Mouse (Mus musculus): ENCODE data around the gene Trmo. TPM values are rescaled to one million over a fixed set of nuclear protein-coding genes. Genes with fewer than 3 reads are reported as not detected.

The Trmo gene
- polyA plus RNA-seq, 1 experiment, result 1.7 TPM

DNA sequence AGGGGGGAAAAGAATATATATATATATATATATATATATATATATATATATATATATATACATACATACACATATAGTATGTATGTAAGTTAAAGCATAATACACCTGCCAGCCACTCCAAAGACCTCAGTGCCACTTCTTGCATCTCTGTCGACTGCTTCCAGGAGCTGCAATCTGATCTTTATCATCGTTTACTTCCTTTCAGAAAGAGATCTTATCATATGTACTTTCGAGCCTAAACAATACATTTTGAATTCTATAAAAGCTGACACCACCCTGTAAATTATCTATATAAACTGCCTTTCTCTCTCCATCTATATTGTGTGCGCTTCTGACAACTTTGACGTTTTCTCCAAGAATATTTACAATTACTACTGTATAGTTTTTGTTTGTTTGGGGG, 681 bp downstream of the Trmo start:
- H3K9me3 ChIP-seq (ENCODE audit: control insufficient read depth, low read length), result no peaks in the 10 kb centered on the region
- H3K4me3 ChIP-seq (replicated peaks), result peak overlapping the region; percentile 69
- peaks cover 55% of the 10 kb centered on the region for H3K4me1 ChIP-seq (ENCODE audit: control insufficient read depth)
- TF ChIP-seq TAL1 (IDR thresholded peaks at IDR 0.05; ENCODE audit: low read length) (no peak), GATA1 (IDR thresholded peaks at IDR 0.05; ENCODE audit: low read length) (no peak)
- H3K36me3 ChIP-seq (ENCODE audit: control insufficient read depth), result peaks cover 97% of the 10 kb centered on the region
- H3K27me3 ChIP-seq (ENCODE audit: control insufficient read depth), result no peaks in the 10 kb centered on the region

DNA sequence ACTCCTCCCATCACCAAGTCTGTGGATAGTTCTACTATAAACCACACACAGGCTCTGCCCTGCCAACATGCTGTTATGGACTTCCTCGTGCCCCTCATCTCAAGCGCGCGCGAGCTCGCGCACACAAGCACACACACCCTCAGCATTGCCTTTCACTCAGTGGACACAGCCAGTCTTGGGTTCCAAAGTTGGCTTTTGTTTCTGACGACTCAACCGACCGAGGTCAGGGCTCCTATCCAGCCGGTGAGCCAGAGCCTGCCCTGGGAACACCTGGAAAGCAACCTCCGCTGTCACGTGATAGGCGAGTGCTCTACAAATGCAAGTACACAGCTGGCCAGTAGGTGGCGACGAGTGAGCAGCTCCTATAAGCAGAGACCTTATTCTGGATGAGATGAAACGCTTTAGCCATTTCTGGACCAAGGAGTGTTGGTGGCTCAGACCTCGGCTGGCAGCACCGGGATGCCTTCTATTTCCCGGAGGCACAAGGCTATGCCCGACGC, 14.3 kb downstream of the Trmo start:
- Histone ChIP-seq H3K9me3 (ENCODE audit: control insufficient read depth, low read length) (no peaks in the 10 kb centered on the region), H3K4me1 (ENCODE audit: control insufficient read depth) (peaks cover 16% of the 10 kb centered on the region), H3K27me3 (ENCODE audit: control insufficient read depth) (peaks cover 30% of the 10 kb centered on the region), H3K4me3 (replicated peaks) (peak overlapping the region; percentile 46), H3K36me3 (ENCODE audit: control insufficient read depth) (peaks cover 64% of the 10 kb centered on the region)
- TF ChIP-seq GATA1 (IDR thresholded peaks at IDR 0.05; ENCODE audit: low read length) (no peak), TAL1 (IDR thresholded peaks at IDR 0.05; ENCODE audit: low read length) (no peak)

DNA sequence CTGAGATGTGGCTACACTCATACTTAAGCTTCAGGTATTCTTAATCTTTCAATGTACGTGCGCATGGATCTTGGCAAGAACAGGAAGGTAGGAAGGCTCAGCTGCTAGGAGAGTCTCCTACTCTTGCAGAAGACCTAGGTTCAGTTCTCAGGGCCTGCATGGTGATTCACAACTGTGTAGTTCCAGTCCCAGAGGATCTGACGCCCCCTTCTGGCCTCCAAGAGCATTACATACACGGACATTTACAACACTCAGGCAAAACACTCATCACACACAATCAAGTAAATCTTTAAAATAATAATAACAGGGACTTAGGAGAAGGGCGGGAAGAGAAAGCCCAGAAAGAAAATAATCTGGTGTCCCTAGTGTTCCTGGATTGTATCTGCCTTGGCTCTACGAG, 14.8 kb downstream of the Trmo start:
- peaks cover 16% of the 10 kb centered on the region for H3K4me1 ChIP-seq (ENCODE audit: control insufficient read depth)
- no peak for TF ChIP-seq TAL1 (IDR thresholded peaks at IDR 0.05; ENCODE audit: low read length)
- no peak for TF ChIP-seq GATA1 (IDR thresholded peaks at IDR 0.05; ENCODE audit: low read length)
- H3K27me3 ChIP-seq (ENCODE audit: control insufficient read depth), result peaks cover 35% of the 10 kb centered on the region
- no peaks in the 10 kb centered on the region for H3K9me3 ChIP-seq (ENCODE audit: control insufficient read depth, low read length)
- H3K36me3 ChIP-seq (ENCODE audit: control insufficient read depth), result peaks cover 60% of the 10 kb centered on the region
- H3K4me3 ChIP-seq (replicated peaks), result peak overlapping the region; percentile 46

DNA sequence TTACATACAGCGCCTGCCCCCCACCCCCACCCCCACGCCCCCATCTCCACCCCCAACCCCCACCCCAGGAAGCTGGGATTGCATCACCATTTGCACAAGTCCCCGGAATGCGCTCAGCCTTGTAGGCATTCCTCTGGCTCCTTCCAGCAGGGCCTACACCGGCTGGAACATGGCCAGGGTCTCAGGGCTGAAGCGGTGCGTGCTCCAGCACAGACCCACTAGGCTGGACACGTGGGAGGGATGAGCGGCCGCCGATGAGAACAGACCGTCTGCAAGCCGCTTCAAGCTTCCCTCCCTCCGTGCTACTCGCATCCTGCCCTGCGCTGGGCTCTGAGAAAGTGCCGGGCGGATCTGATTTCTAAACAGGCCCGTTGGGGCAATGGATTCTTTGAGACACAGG, 18.2 kb downstream of the Trmo start:
- Histone ChIP-seq H3K27me3 (ENCODE audit: control insufficient read depth) (peaks cover 64% of the 10 kb centered on the region), H3K36me3 (ENCODE audit: control insufficient read depth) (peaks cover 25% of the 10 kb centered on the region), H3K9me3 (ENCODE audit: control insufficient read depth, low read length) (peaks cover 4% of the 10 kb centered on the region), H3K4me3 (replicated peaks) (no peak overlapping the region), H3K4me1 (ENCODE audit: control insufficient read depth) (peaks cover 16% of the 10 kb centered on the region)
- TF ChIP-seq GATA1 (IDR thresholded peaks at IDR 0.05; ENCODE audit: low read length) (no peak), TAL1 (IDR thresholded peaks at IDR 0.05; ENCODE audit: low read length) (no peak)

DNA sequence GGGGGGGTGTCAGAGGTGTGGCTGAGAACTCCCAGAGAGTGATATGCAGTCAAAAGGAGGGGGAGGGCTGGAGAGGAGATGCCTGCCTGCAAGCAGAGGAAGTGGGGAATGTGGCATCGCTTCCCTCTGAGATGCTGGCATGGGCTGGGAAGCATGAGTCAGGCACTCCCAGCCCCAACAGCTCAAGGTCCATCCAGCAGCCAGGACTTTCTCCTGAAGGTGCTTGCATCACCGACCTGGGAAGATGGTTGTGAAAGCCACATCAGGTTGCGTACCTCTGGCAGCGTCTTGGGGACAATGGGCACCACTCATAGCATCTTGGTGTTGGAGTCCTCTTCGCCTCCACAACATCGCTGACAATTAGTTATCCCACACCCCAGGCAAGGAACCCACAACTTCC, 18.8 kb downstream of the Trmo start:
- peaks cover 10% of the 10 kb centered on the region for H3K4me1 ChIP-seq (ENCODE audit: control insufficient read depth)

DNA sequence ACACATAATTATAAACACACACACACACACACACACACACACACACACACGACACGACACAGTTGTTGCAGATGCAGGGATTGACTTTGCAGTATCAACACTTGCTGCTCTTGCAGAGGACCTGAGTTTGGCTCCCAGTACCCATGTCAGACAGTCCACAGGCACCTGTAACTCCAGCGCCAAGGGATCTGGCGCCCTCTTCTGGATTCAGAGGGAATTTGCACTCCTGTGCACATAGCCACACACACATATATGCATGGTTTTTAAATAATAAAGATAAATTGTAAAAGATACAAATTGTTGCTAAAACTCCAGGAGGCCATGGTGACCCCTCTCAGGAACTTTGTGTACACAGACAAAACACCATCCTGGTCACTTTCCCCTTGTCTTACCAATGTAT, 20.2 kb downstream of the Trmo start:
- H3K4me3 ChIP-seq (replicated peaks), result no peak overlapping the region
- peaks cover 73% of the 10 kb centered on the region for H3K27me3 ChIP-seq (ENCODE audit: control insufficient read depth)
- 0 out of 2 replicates have a peak, but pooled peaks cover 2% of the 10 kb centered on the region for H3K4me1 ChIP-seq (ENCODE audit: control insufficient read depth)
- TF ChIP-seq TAL1 (IDR thresholded peaks at IDR 0.05; ENCODE audit: low read length), result no peak
- TF ChIP-seq GATA1 (IDR thresholded peaks at IDR 0.05; ENCODE audit: low read length), result no peak
- H3K36me3 ChIP-seq (ENCODE audit: control insufficient read depth), result peaks cover 6% of the 10 kb centered on the region
- H3K9me3 ChIP-seq (ENCODE audit: control insufficient read depth, low read length), result peaks cover 8% of the 10 kb centered on the region

More for the DNA sequence above, 18.8 kb downstream of the Trmo start:
- Histone ChIP-seq H3K4me3 (replicated peaks) (no peak overlapping the region), H3K9me3 (ENCODE audit: control insufficient read depth, low read length) (peaks cover 4% of the 10 kb centered on the region), H3K27me3 (ENCODE audit: control insufficient read depth) (peaks cover 69% of the 10 kb centered on the region), H3K36me3 (ENCODE audit: control insufficient read depth) (peaks cover 19% of the 10 kb centered on the region)
- TF ChIP-seq TAL1 (IDR thresholded peaks at IDR 0.05; ENCODE audit: low read length) (no peak), GATA1 (IDR thresholded peaks at IDR 0.05; ENCODE audit: low read length) (no peak)

DNA sequence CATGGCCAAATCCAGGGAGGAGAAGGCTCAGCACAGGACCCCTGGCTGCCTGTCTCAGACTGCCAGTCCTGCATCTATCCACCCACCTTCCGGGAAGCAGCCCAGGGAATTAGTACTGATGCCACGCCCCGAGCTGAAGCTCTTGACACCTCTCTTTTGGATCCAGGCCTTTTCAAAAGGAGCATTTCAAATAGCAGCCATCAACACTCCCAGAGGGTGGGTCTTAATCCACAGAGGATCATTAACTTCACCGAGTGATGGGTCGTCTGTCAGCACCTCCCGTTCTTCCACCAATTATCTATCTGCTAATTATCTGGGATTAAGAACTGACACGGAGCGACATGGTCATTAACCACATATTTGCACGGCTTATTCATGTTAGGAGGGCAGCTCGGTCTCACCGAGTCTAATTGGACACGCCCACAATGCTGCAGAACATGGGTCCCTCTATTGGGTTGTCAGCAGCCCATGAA, 21.7 kb downstream of the Trmo start:
- TF ChIP-seq TAL1 (IDR thresholded peaks at IDR 0.05; ENCODE audit: low read length) (no peak), GATA1 (IDR thresholded peaks at IDR 0.05; ENCODE audit: low read length) (no peak)
- 0 out of 2 replicates have a peak, but pooled peaks cover 2% of the 10 kb centered on the region for H3K4me1 ChIP-seq (ENCODE audit: control insufficient read depth)
- no peaks in the 10 kb centered on the region for H3K36me3 ChIP-seq (ENCODE audit: control insufficient read depth)
- peaks cover 67% of the 10 kb centered on the region for H3K27me3 ChIP-seq (ENCODE audit: control insufficient read depth)
- no peak overlapping the region for H3K4me3 ChIP-seq (replicated peaks)
- peaks cover 8% of the 10 kb centered on the region for H3K9me3 ChIP-seq (ENCODE audit: control insufficient read depth, low read length)

DNA sequence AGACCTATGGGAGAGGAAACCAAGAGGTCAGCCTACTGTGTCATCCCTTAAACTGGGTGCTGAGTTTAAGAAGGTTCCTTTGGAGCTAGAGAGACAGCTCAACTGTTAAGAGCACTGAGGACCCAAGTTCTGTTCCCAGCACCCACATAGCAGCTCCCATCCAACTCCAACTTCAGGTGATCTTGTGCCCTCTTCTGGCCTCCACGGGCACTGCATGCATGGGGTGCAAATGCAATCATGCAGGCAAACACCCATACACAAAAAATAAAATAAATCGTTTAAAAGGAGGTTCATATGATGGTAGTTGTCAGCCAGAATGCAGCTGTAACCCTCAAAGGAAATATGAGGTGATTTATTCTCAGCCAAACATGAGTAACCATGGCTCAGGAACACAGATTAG, 24.9 kb downstream of the Trmo start:
- H3K4me1 ChIP-seq (ENCODE audit: control insufficient read depth), result no peaks in the 10 kb centered on the region
- H3K9me3 ChIP-seq (ENCODE audit: control insufficient read depth, low read length), result peaks cover 8% of the 10 kb centered on the region
- no peak for TF ChIP-seq GATA1 (IDR thresholded peaks at IDR 0.05; ENCODE audit: low read length)
- TF ChIP-seq TAL1 (IDR thresholded peaks at IDR 0.05; ENCODE audit: low read length), result no peak
- peaks cover 37% of the 10 kb centered on the region for H3K27me3 ChIP-seq (ENCODE audit: control insufficient read depth)
- no peaks in the 10 kb centered on the region for H3K36me3 ChIP-seq (ENCODE audit: control insufficient read depth)
- H3K4me3 ChIP-seq (replicated peaks), result no peak overlapping the region

DNA sequence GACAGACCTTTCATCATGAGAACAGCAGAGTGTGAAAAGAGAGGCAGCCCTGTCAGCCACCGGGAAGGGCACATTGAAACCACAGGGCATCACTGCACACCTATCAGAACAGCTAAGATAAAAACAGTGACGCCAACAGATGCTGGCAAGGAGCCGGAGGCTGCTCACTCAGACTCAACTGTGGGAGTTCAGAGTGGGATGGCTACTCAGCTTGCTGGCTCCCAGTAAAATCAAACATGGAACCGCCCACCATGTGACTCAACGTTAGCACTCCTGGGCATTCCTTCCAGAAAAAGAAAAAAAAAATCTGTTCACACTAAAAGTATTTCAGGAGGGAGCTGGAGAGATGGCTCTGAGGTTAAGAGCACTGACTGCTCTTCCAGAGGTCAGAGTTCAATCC, 28.0 kb downstream of the Trmo start:
- Histone ChIP-seq H3K9me3 (ENCODE audit: control insufficient read depth, low read length) (peaks cover 4% of the 10 kb centered on the region), H3K27me3 (ENCODE audit: control insufficient read depth) (peaks cover 21% of the 10 kb centered on the region), H3K36me3 (ENCODE audit: control insufficient read depth) (no peaks in the 10 kb centered on the region), H3K4me3 (replicated peaks) (no peak overlapping the region), H3K4me1 (ENCODE audit: control insufficient read depth) (no peaks in the 10 kb centered on the region)
- TF ChIP-seq GATA1 (IDR thresholded peaks at IDR 0.05; ENCODE audit: low read length) (no peak), TAL1 (IDR thresholded peaks at IDR 0.05; ENCODE audit: low read length) (no peak)

All from erythroblast, embryonic 14.5 days (primary cell).